Mouse (Mus musculus) heart, adult 2 months (tissue): Measurements from ENCODE around the gene Ccdc121.

Source experiments
- CTCF ChIP-seq: fragments of 200-600 bp; IDR thresholded peaks from 2 replicates; pipeline ENCODE4 v1.8.1; 2022; ENCODE audit warnings: antibody characterized with exemption, mild to moderate bottlenecking, moderate library complexity
- POLR2A ChIP-seq: fragments of 200-500 bp; IDR thresholded peaks from 2 replicates; pipeline ENCODE4 v1.6.1; 2011; ENCODE audit warnings: mild to moderate bottlenecking, low read depth, low read length, control low read depth; ENCODE audit not compliant: insufficient read depth

DNA sequence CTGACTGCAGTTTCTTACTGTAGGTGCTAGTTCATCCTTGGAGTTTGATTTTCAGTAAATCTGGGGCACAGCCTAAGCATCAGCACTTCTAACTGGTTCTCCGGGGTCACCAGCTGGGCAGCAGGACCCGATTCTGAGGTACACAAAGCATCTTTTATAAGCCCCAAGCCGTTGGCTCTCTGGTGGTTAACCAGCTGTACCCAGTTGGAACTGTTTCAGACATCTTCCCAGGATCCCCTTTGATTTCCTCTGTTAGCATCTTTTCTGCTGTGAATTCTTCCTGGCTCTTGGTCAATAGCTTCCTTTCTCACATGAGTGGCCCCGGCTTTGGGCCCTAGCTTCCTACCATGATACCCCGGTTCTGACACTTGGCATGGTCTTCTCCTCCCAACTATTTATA lies 26.6 kb downstream of the Ccdc121 start:
- TF ChIP-seq CTCF (no peak), POLR2A (no peak)
